Comparison of ENCODE assay signal across 13 mouse cellular contexts in genomic region chr17:49965035-49965434, GRCm38 (mm10).
A peak's percentile ranks its signal among the peaks of the same experiment; 100 is the strongest.
DNase-seq lines count a peak whose midpoint lies in the region; ATAC-seq and TF ChIP-seq lines count a peak whose summit lies in the region.
"Had no signal": no experiment of that assay in that cellular context is flagged by ENCODE, and none has a peak within 500 bp of the region (broad histone marks: within the 10 kb centered on the region; RNA-seq: fewer than 3 reads in every experiment).

No protein-coding gene starts in this region.

- WGBS in bone marrow, adult 2 months = 64% methylated on average over 7 of the region's 7 CpGs

- no peak for TF ChIP-seq POLR2A in bone marrow, adult 2 months (IDR thresholded peaks at IDR 0.05; ENCODE audit: borderline replicate concordance, control insufficient read depth, low read depth, low read length)

- H3K4me3 ChIP-seq in bone marrow, adult 2 months (replicated peaks; ENCODE audit: control insufficient read depth, low read depth, low read length) = no peak overlapping the region
- H3K4me3 ChIP-seq: midbrain, embryonic 15.5 days had no signal

- intact Hi-C loops in heart, postnatal 36 days (cut with DNase I) = no loop called here

- ATAC-seq in cerebellum, adult (ENCODE audit: insufficient number of reproducible peaks, low FRiP score, low TSS enrichment) = no peak
- ATAC-seq: midbrain, embryonic 15.5 days had no signal

- peak; percentile 64 for DNase-seq in heart, adult 11 months
- DNase-seq in heart, postnatal 36 days = no peak
- DNase-seq in right cerebral cortex, postnatal 4 days = peak; percentile 29
- DNase-seq in right cerebral cortex, postnatal 25 days = no peak
- peak; percentile 38 to 45 for DNase-seq in thymus, postnatal 36 days
- no peak for DNase-seq in urinary bladder, postnatal 4 days (ENCODE audit: low spot score in 2 of 2)
- DNase-seq: adrenal gland, postnatal 25 days; kidney, postnatal 4 days; lung, postnatal 14 days had no signal

- TF ChIP-seq CTCF in bone marrow, adult 2 months (IDR thresholded peaks at IDR 0.05; ENCODE audit: control insufficient read depth, insufficient read depth, low read length) = peak; percentile 33; the same call in 1 of the 2 replicates

- no peak overlapping the region for H3K27ac ChIP-seq in bone marrow, adult 2 months (ENCODE audit: control insufficient read depth, insufficient read depth, low read depth, low read length, poor library complexity)
- H3K27ac ChIP-seq: hindbrain, embryonic 14.5 days; midbrain, embryonic 15.5 days had no signal

- H3K4me1 ChIP-seq in bone marrow, adult 2 months (ENCODE audit: control insufficient read depth, insufficient read depth, low read length) = peaks cover 2% of the 10 kb centered on the region; the same call in 1 of the 2 replicates
- H3K4me1 ChIP-seq: midbrain, embryonic 15.5 days had no signal

Comparison
In these comparisons a context has a peak if more than half of its experiments do, and no peak if none do; other contexts are left out.
1. DNase-seq: peak in heart, adult 11 months (single experiment), right cerebral cortex, postnatal 4 days (single experiment) and thymus, postnatal 36 days (2 of 2); none in heart, postnatal 36 days (0 of 2), right cerebral cortex, postnatal 25 days (single experiment) and urinary bladder, postnatal 4 days (0 of 2).